Mouse (Mus musculus): ENCODE results near the gene Lpin2.

DNA sequence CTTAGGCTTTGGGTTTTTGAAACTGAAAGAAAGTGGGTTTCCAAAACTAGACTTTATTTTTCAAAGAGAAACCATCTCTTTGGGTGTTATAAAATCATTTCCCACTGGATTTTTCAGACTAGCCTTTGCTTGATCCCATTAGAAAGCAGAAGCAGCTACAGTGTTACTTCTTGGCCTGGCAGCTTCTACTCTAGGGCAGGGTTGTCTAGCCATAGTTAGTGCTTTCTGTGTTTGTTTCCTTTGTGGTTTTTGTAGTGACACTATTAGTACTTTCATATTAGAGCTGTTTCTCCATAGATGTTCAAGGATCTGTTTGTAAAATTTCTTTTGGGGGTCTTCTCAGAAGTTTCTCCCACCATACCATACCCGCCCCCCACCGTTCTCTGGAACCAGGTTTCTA is 33.9 kb downstream of the Lpin2 start:
- TF ChIP-seq GATA1 (IDR thresholded peaks at IDR 0.05; ENCODE audit: borderline replicate concordance, low read length) (no peak), FLI1 (IDR thresholded peaks at IDR 0.05; ENCODE audit: low read length) (no peak)
